In genomic region chr6:54241761-54242160, GRCm38 (mm10) we compare ENCODE assay signal across 24 mouse cellular contexts.
DNase-seq lines count a peak whose midpoint lies in the region; ATAC-seq and TF ChIP-seq lines count a peak whose summit lies in the region.
"Had no signal": no experiment of that assay in that cellular context is flagged by ENCODE, and none has a peak within 500 bp of the region (broad histone marks: within the 10 kb centered on the region; RNA-seq: fewer than 3 reads in every experiment).

No protein-coding gene starts in this region.

- no peak overlapping the region for H3K4me2 ChIP-seq in forebrain, postnatal 0 days (ENCODE audit: low read depth)
- no peak overlapping the region for H3K4me2 ChIP-seq in forebrain, embryonic 15.5 days (replicated peaks)
- H3K4me2 ChIP-seq in heart, postnatal 0 days (ENCODE audit: low read depth, low read length): 0 out of 2 replicates have a peak overlapping the region, but pooled peaks have one; percentile 38
- H3K4me2 ChIP-seq in midbrain, embryonic 16.5 days (ENCODE audit: low read length): no peak overlapping the region
- H3K4me2 ChIP-seq in midbrain, embryonic 14.5 days (ENCODE audit: low read length): no peak overlapping the region
- H3K4me2 ChIP-seq: embryonic facial prominence, embryonic 12.5 days; hindbrain, embryonic 15.5 days; intestine, embryonic 15.5 days; liver, embryonic 15.5 days; midbrain, embryonic 13.5 days; neural tube, embryonic 15.5 days had no signal

- no peak for TF ChIP-seq CTCF in forebrain, postnatal 0 days (IDR thresholded peaks at IDR 0.05; ENCODE audit: low read depth)
- TF ChIP-seq CTCF in heart, postnatal 0 days (IDR thresholded peaks at IDR 0.05; ENCODE audit: low read depth): no peak

- no peak overlapping the region for H3K4me3 ChIP-seq in forebrain, postnatal 0 days (ENCODE audit: low read depth, low read length)
- no peak overlapping the region for H3K4me3 ChIP-seq in forebrain, embryonic 15.5 days
- no peak overlapping the region for H3K4me3 ChIP-seq in heart, postnatal 0 days (ENCODE audit: low read depth, low read length)
- no peak overlapping the region for H3K4me3 ChIP-seq in midbrain, embryonic 16.5 days (ENCODE audit: low read depth, low read length)
- H3K4me3 ChIP-seq in midbrain, embryonic 14.5 days (replicated peaks; ENCODE audit: low read depth, low read length): no peak overlapping the region
- H3K4me3 ChIP-seq: embryonic facial prominence, embryonic 12.5 days; erythroblast, embryonic 14.5 days; heart, adult 2 months; hindbrain, embryonic 15.5 days; intestine, embryonic 15.5 days; liver, embryonic 15.5 days; midbrain, embryonic 13.5 days; neural tube, embryonic 15.5 days had no signal

- H3K4me1 ChIP-seq in forebrain, postnatal 0 days (ENCODE audit: insufficient read depth): no peaks in the 10 kb centered on the region
- H3K4me1 ChIP-seq in forebrain, embryonic 15.5 days: no peaks in the 10 kb centered on the region
- peaks cover 8% of the 10 kb centered on the region for H3K4me1 ChIP-seq in heart, postnatal 0 days (ENCODE audit: control insufficient read depth, insufficient read depth)
- no peaks in the 10 kb centered on the region; the same call in 1 of the 2 replicates for H3K4me1 ChIP-seq in midbrain, embryonic 16.5 days (ENCODE audit: control insufficient read depth, insufficient read depth, low read length)
- H3K4me1 ChIP-seq in midbrain, embryonic 14.5 days (ENCODE audit: control insufficient read depth, insufficient read depth, low read length): no peaks in the 10 kb centered on the region
- H3K4me1 ChIP-seq: midbrain, embryonic 13.5 days; neural tube, embryonic 15.5 days had no signal

- H3K27me3 ChIP-seq in forebrain, postnatal 0 days (ENCODE audit: insufficient read depth, low read length): no peaks in the 10 kb centered on the region
- no peaks in the 10 kb centered on the region for H3K27me3 ChIP-seq in forebrain, embryonic 15.5 days
- H3K27me3 ChIP-seq in heart, postnatal 0 days (ENCODE audit: control insufficient read depth, insufficient read depth, low read length): no peaks in the 10 kb centered on the region
- H3K27me3 ChIP-seq in midbrain, embryonic 16.5 days (ENCODE audit: control insufficient read depth, insufficient read depth, low read depth, low read length): no peaks in the 10 kb centered on the region
- H3K27me3 ChIP-seq in midbrain, embryonic 14.5 days (ENCODE audit: control insufficient read depth, insufficient read depth, low read length): no peaks in the 10 kb centered on the region
- H3K27me3 ChIP-seq: embryonic facial prominence, embryonic 12.5 days; hindbrain, embryonic 15.5 days; intestine, embryonic 15.5 days; liver, embryonic 15.5 days; midbrain, embryonic 13.5 days; neural tube, embryonic 15.5 days; Patski had no signal

- intact Hi-C loops in heart, postnatal 36 days (cut with DNase I): no loop called here

- no peaks in the 10 kb centered on the region for H3K9me3 ChIP-seq in forebrain, postnatal 0 days (ENCODE audit: low read length)
- H3K9me3 ChIP-seq in forebrain, embryonic 15.5 days: no peaks in the 10 kb centered on the region
- H3K9me3 ChIP-seq in heart, postnatal 0 days (replicated peaks; ENCODE audit: control insufficient read depth, low read length): no peaks in the 10 kb centered on the region
- H3K9me3 ChIP-seq in midbrain, embryonic 16.5 days (replicated peaks; ENCODE audit: control insufficient read depth, low read length, poor library complexity, severe bottlenecking): no peaks in the 10 kb centered on the region
- H3K9me3 ChIP-seq in midbrain, embryonic 14.5 days (ENCODE audit: control insufficient read depth, low read length): no peaks in the 10 kb centered on the region
- H3K9me3 ChIP-seq: hindbrain, embryonic 15.5 days; intestine, embryonic 15.5 days; liver, embryonic 15.5 days; neural tube, embryonic 15.5 days had no signal

- 71% methylated on average over 5 of the region's 5 CpGs for WGBS in forebrain, postnatal 0 days
- WGBS in forebrain, embryonic 15.5 days: 77% methylated on average over 5 of the region's 5 CpGs
- 64% methylated on average over 5 of the region's 5 CpGs for WGBS in heart, postnatal 0 days
- 64% methylated on average over 5 of the region's 5 CpGs for WGBS in midbrain, embryonic 16.5 days
- 84% methylated on average over 5 of the region's 5 CpGs for WGBS in midbrain, embryonic 14.5 days

- TF ChIP-seq EP300 in heart, postnatal 0 days (IDR thresholded peaks at IDR 0.05; ENCODE audit: low read depth): no peak

- DNase-seq in forebrain, postnatal 0 days: no peak
- DNase-seq in heart, postnatal 0 days (ENCODE audit: low spot score): no peak
- DNase-seq in heart, postnatal 36 days: no peak
- peak; percentile 22 to 32 for DNase-seq in kidney, postnatal 36 days
- DNase-seq in kidney, postnatal 4 days: no peak
- no peak for DNase-seq in midbrain, embryonic 14.5 days
- DNase-seq: adrenal gland, adult 8-10 months; cerebellum, adult 9-10 months; gastrocnemius, postnatal 14 days; heart, adult 2 months; right cerebral cortex, postnatal 14 days; thymus, postnatal 36 days had no signal

- H3K36me3 ChIP-seq in forebrain, postnatal 0 days (ENCODE audit: insufficient read depth): no peaks in the 10 kb centered on the region
- peaks cover 4% of the 10 kb centered on the region; the same call in 1 of the 2 replicates for H3K36me3 ChIP-seq in forebrain, embryonic 15.5 days
- H3K36me3 ChIP-seq in heart, postnatal 0 days (replicated peaks; ENCODE audit: control insufficient read depth, insufficient read depth, low read length): no peaks in the 10 kb centered on the region
- H3K36me3 ChIP-seq in midbrain, embryonic 16.5 days (ENCODE audit: control insufficient read depth, insufficient read depth, low read length): 0 out of 2 replicates have a peak, but pooled peaks cover 2% of the 10 kb centered on the region
- no peaks in the 10 kb centered on the region for H3K36me3 ChIP-seq in midbrain, embryonic 14.5 days (ENCODE audit: control insufficient read depth, insufficient read depth, low read length)
- H3K36me3 ChIP-seq: hindbrain, embryonic 15.5 days; intestine, embryonic 15.5 days; liver, embryonic 15.5 days; neural tube, embryonic 15.5 days had no signal

- peak; percentile 24; the same call in 1 of the 2 replicates for ATAC-seq in forebrain, postnatal 0 days
- ATAC-seq in forebrain, embryonic 15.5 days (replicated peaks): no peak
- no peak for ATAC-seq in heart, postnatal 0 days (ENCODE audit: insufficient read depth, low read depth)
- 0 out of 2 replicates have a peak, but pooled peaks have one; percentile 42 for ATAC-seq in midbrain, embryonic 16.5 days
- ATAC-seq in midbrain, embryonic 14.5 days (ENCODE audit: low FRiP score, low TSS enrichment): no peak
- ATAC-seq: CD4-positive, CD25-positive, alpha-beta regulatory T cell, adult 4 months; forebrain, embryonic 14.5 days; intestine, embryonic 15.5 days; midbrain, embryonic 13.5 days; Patski had no signal

- peak overlapping the region; percentile 54; the same call in 1 of the 2 replicates for H3K27ac ChIP-seq in forebrain, postnatal 0 days (ENCODE audit: low read depth, low read length)
- H3K27ac ChIP-seq in forebrain, embryonic 15.5 days (replicated peaks): no peak overlapping the region
- no peak overlapping the region for H3K27ac ChIP-seq in heart, postnatal 0 days (ENCODE audit: low read depth)
- no peak overlapping the region; the same call in 1 of the 2 replicates for H3K27ac ChIP-seq in midbrain, embryonic 16.5 days (ENCODE audit: low read length)
- no peak overlapping the region for H3K27ac ChIP-seq in midbrain, embryonic 14.5 days (replicated peaks; ENCODE audit: low read depth, low read length)
- H3K27ac ChIP-seq: embryonic facial prominence, embryonic 12.5 days; heart, adult 2 months; hindbrain, embryonic 15.5 days; intestine, embryonic 15.5 days; liver, embryonic 15.5 days; midbrain, embryonic 13.5 days; neural tube, embryonic 15.5 days had no signal

- H3K9ac ChIP-seq in forebrain, postnatal 0 days: no peak overlapping the region
- no peak overlapping the region for H3K9ac ChIP-seq in forebrain, embryonic 15.5 days (replicated peaks)
- no peak overlapping the region for H3K9ac ChIP-seq in heart, postnatal 0 days (replicated peaks; ENCODE audit: low read depth, low read length)
- H3K9ac ChIP-seq in midbrain, embryonic 16.5 days (ENCODE audit: low read depth, low read length): no peak overlapping the region
- H3K9ac ChIP-seq in midbrain, embryonic 14.5 days (replicated peaks; ENCODE audit: low read length): no peak overlapping the region
- H3K9ac ChIP-seq: embryonic facial prominence, embryonic 12.5 days; hindbrain, embryonic 15.5 days; intestine, embryonic 15.5 days; liver, embryonic 15.5 days; midbrain, embryonic 13.5 days; neural tube, embryonic 15.5 days had no signal

Comparison
In these comparisons a context has a peak if more than half of its experiments do, and no peak if none do; other contexts are left out.
1. ATAC-seq: peak in forebrain, postnatal 0 days (single experiment) and midbrain, embryonic 16.5 days (single experiment); none in forebrain, embryonic 15.5 days (single experiment), heart, postnatal 0 days (single experiment) and midbrain, embryonic 14.5 days (single experiment).
2. DNase-seq: peak in kidney, postnatal 36 days (2 of 2); none in forebrain, postnatal 0 days (single experiment), heart, postnatal 0 days (single experiment), heart, postnatal 36 days (0 of 2), kidney, postnatal 4 days (0 of 2) and midbrain, embryonic 14.5 days (single experiment).